Mouse (Mus musculus): ENCODE measurements at regions not wholly inside any gene's neighbourhood (a gene's known extent, or its start where the extent isn't known, plus 50 kb on each side); places are given as distances from the start of the nearest gene placed in this dataset.
"Not testable (repeated sequence)": the region's sequence is repeated elsewhere in the genome, so short reads cannot be mapped to it uniquely, and the experiment has no call there.

DNA sequence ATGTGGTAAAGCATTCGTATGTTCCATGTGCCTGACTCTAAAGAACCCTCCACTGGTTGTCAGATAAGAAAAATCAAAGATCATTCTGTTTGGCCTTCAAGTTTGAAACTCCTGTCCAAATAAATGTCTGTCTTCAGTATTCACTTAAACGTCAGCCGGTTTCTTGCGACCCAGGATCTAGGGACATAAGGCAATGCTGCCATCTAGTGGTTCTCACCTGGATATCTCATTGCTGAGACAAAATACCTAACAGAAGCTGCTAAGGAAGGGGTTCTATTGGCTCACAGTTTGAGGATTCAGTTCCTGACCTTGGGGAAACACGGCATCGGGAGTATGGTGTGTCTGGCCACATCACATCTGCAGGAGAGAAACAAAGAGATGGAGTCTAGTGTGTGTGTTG lies 139.5 kb upstream of the Intu start:
- WGBS = 52% methylated on average over 6 of the region's 6 CpGs

DNA sequence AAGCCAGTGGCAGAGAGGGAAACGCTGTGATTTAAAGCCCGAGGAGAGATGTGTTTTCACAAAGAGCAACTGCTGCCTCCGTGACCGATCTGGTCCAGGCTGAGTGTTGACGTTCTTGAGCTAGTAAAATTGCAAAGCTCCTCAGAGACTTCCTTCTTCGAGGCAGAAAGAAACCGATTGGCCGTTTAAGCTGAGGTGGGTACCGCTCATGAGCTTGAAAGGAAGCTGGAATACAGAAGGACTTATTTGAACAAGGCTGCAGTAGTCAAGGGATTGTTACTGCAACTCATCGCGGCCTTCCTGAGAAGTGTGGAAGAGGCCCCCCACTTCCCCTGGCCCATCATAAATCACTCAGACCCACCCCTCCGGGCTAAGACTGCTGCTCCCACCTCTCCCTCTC lies 132.9 kb upstream of the Intu start:
- Histone ChIP-seq H3K9me3 (ENCODE audit: control insufficient read depth, low read depth, low read length) (no peaks in the 10 kb centered on the region), H3K27ac (ENCODE audit: low read length) (no peak overlapping the region), H3K27me3 (ENCODE audit: control insufficient read depth, insufficient read depth, low read length) (no peaks in the 10 kb centered on the region), H3K4me3 (ENCODE audit: low read depth, low read length) (no peak overlapping the region), H3K4me2 (replicated peaks; ENCODE audit: low read depth, low read length) (peak overlapping the region; percentile 30), H3K9ac (replicated peaks; ENCODE audit: low read depth, low read length) (no peak overlapping the region), H3K36me3 (ENCODE audit: control insufficient read depth, insufficient read depth, low read length) (no peaks in the 10 kb centered on the region), H3K4me1 (ENCODE audit: control insufficient read depth, insufficient read depth, low read length) (0 out of 2 replicates have a peak, but pooled peaks cover 7% of the 10 kb centered on the region)
- ATAC-seq (ENCODE audit: insufficient number of reproducible peaks, insufficient read depth, low FRiP score, low read depth) = no peak
- WGBS = 35% methylated on average over 12 of the region's 12 CpGs

More for the DNA sequence above, 139.5 kb upstream of the Intu start:
- no peak overlapping the region for H3K27ac ChIP-seq (ENCODE audit: low read length)
- ATAC-seq (ENCODE audit: insufficient number of reproducible peaks, insufficient read depth, low FRiP score, low read depth) = no peak
- H3K4me2 ChIP-seq (replicated peaks; ENCODE audit: low read depth, low read length) = no peak overlapping the region
- no peak overlapping the region for H3K9ac ChIP-seq (replicated peaks; ENCODE audit: low read depth, low read length)
- no peaks in the 10 kb centered on the region for H3K27me3 ChIP-seq (ENCODE audit: control insufficient read depth, insufficient read depth, low read length)
- H3K4me3 ChIP-seq (ENCODE audit: low read depth, low read length) = no peak overlapping the region
- H3K4me1 ChIP-seq (ENCODE audit: control insufficient read depth, insufficient read depth, low read length) = no peaks in the 10 kb centered on the region
- H3K9me3 ChIP-seq (ENCODE audit: control insufficient read depth, low read depth, low read length) = no peaks in the 10 kb centered on the region
- H3K36me3 ChIP-seq (ENCODE audit: control insufficient read depth, insufficient read depth, low read length) = no peaks in the 10 kb centered on the region

DNA sequence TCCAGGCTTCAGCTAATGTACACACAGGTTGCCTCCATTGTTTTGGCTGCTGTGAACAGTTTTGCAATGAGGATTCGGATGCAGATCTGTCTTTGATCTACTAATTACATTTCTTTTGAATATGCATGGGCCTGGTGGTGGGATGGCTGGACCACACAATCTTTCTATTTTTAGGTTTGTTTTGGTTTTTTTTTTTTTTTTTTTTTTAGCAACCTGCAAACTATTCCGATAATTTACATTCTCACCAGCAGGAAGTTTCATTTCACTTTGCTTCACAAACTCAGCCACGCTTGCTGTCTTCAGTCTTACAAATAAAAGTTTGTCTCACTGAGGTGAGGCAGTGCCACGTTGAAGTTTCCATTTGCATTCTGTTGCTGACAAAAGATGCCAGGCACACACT lies 127.7 kb upstream of the Intu start:
- H3K27ac ChIP-seq (ENCODE audit: low read length) = no peak overlapping the region
- no peak overlapping the region for H3K9ac ChIP-seq (replicated peaks; ENCODE audit: low read depth, low read length)
- WGBS = 79% methylated on average over 4 of the region's 4 CpGs
- no peaks in the 10 kb centered on the region for H3K27me3 ChIP-seq (ENCODE audit: control insufficient read depth, insufficient read depth, low read length)
- H3K4me2 ChIP-seq (replicated peaks; ENCODE audit: low read depth, low read length) = no peak overlapping the region
- H3K4me1 ChIP-seq (ENCODE audit: control insufficient read depth, insufficient read depth, low read length) = peaks cover 2% of the 10 kb centered on the region; the same call in 1 of the 2 replicates
- ATAC-seq (ENCODE audit: insufficient number of reproducible peaks, insufficient read depth, low FRiP score, low read depth) = no peak
- no peak overlapping the region for H3K4me3 ChIP-seq (ENCODE audit: low read depth, low read length)
- H3K36me3 ChIP-seq (ENCODE audit: control insufficient read depth, insufficient read depth, low read length) = no peaks in the 10 kb centered on the region
- H3K9me3 ChIP-seq (ENCODE audit: control insufficient read depth, low read depth, low read length) = no peaks in the 10 kb centered on the region

DNA sequence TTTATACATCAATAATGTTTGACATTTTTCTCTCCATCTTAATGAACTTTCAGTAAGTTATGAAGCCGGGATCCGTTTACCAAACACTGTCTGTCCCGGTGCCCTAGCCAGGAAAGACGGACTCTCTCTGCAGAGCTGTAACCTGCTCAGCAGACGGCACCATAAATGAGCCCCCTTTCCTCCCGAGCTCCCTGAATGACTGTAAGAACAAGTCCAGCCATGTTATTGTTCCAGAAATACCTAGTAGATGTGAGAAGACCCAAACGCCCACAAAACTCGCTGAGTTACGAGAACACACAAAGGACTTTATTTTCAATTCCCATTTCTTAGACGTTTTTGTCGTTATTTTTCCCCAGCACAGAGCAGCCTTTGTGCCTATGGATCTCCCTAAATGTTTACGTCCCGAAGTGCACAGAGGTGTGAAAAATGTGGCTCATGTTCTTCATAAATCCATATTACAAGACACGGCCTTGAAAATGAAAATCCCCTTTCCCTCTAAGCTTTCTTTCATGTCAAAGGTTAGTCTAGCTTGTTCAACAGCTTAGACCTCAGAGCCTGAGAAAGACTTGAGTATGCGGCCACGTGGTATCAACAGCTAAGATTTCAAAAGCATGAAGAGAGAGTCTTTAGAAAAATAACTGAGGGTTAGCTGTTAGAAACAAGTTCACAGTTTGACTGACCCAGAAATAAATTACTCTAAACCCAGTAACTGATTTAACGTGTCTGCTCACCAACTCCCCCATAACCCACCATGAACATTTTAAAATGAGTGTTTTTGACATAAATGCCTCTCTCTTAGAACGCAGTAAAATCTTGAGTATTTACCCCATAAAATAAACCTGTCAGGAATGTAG lies 125.8 kb upstream of the Intu start:
- H3K9ac ChIP-seq (replicated peaks; ENCODE audit: low read depth, low read length) = no peak overlapping the region
- 40% methylated on average over 18 of the region's 18 CpGs for WGBS

DNA sequence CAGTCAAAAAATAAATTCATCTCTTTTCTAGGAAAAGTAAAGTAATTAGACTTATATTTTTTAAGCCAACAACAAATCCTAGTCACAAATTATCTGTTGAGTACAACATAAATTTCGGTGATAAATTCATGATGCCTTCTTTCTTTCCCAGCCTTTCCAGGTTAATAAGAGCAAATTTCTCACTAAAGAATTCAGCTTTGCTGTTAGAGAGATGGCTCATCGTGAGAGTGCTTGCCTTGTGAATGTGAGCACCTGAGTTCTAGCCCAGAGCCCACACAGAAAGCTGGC lies 125.2 kb upstream of the Intu start:
- Histone ChIP-seq H3K4me2 (replicated peaks; ENCODE audit: low read depth, low read length) (no peak overlapping the region), H3K27ac (ENCODE audit: low read length) (no peak overlapping the region), H3K9me3 (ENCODE audit: control insufficient read depth, low read depth, low read length) (no peaks in the 10 kb centered on the region), H3K4me1 (ENCODE audit: control insufficient read depth, insufficient read depth, low read length) (peaks cover 3% of the 10 kb centered on the region; the same call in 1 of the 2 replicates), H3K36me3 (ENCODE audit: control insufficient read depth, insufficient read depth, low read length) (no peaks in the 10 kb centered on the region), H3K27me3 (ENCODE audit: control insufficient read depth, insufficient read depth, low read length) (no peaks in the 10 kb centered on the region), H3K4me3 (ENCODE audit: low read depth, low read length) (no peak overlapping the region), H3K9ac (replicated peaks; ENCODE audit: low read depth, low read length) (no peak overlapping the region)
- 54% methylated on average over 2 of the region's 2 CpGs for WGBS
- no peak for ATAC-seq (ENCODE audit: insufficient number of reproducible peaks, insufficient read depth, low FRiP score, low read depth)

More for the DNA sequence above, 125.8 kb upstream of the Intu start:
- ATAC-seq (ENCODE audit: insufficient number of reproducible peaks, insufficient read depth, low FRiP score, low read depth) = no peak
- no peaks in the 10 kb centered on the region for H3K27me3 ChIP-seq (ENCODE audit: control insufficient read depth, insufficient read depth, low read length)
- H3K9me3 ChIP-seq (ENCODE audit: control insufficient read depth, low read depth, low read length) = no peaks in the 10 kb centered on the region
- peaks cover 3% of the 10 kb centered on the region; the same call in 1 of the 2 replicates for H3K4me1 ChIP-seq (ENCODE audit: control insufficient read depth, insufficient read depth, low read length)
- no peaks in the 10 kb centered on the region for H3K36me3 ChIP-seq (ENCODE audit: control insufficient read depth, insufficient read depth, low read length)
- no peak overlapping the region for H3K27ac ChIP-seq (ENCODE audit: low read length)
- no peak overlapping the region for H3K4me3 ChIP-seq (ENCODE audit: low read depth, low read length)
- H3K4me2 ChIP-seq (replicated peaks; ENCODE audit: low read depth, low read length) = no peak overlapping the region

GRCm38 (mm10) chr3:40408921-40409488 lies 122.1 kb upstream of the Intu start:
- Histone ChIP-seq H3K27ac (ENCODE audit: low read length) (no peak overlapping the region), H3K4me2 (replicated peaks; ENCODE audit: low read depth, low read length) (no peak overlapping the region), H3K36me3 (ENCODE audit: control insufficient read depth, insufficient read depth, low read length) (no peaks in the 10 kb centered on the region), H3K9me3 (ENCODE audit: control insufficient read depth, low read depth, low read length) (no peaks in the 10 kb centered on the region), H3K9ac (replicated peaks; ENCODE audit: low read depth, low read length) (no peak overlapping the region), H3K27me3 (ENCODE audit: control insufficient read depth, insufficient read depth, low read length) (no peaks in the 10 kb centered on the region), H3K4me1 (ENCODE audit: control insufficient read depth, insufficient read depth, low read length) (peaks cover 3% of the 10 kb centered on the region; the same call in 1 of the 2 replicates), H3K4me3 (ENCODE audit: low read depth, low read length) (no peak overlapping the region)
- ATAC-seq (ENCODE audit: insufficient number of reproducible peaks, insufficient read depth, low FRiP score, low read depth) = no peak
- 34% methylated on average over 5 of the region's 5 CpGs for WGBS

- no peak for ATAC-seq (ENCODE audit: insufficient number of reproducible peaks, insufficient read depth, low FRiP score, low read depth)
Measured at GRCm38 (mm10) chr3:40410749-40411310, 120.3 kb upstream of the Intu start.

DNA sequence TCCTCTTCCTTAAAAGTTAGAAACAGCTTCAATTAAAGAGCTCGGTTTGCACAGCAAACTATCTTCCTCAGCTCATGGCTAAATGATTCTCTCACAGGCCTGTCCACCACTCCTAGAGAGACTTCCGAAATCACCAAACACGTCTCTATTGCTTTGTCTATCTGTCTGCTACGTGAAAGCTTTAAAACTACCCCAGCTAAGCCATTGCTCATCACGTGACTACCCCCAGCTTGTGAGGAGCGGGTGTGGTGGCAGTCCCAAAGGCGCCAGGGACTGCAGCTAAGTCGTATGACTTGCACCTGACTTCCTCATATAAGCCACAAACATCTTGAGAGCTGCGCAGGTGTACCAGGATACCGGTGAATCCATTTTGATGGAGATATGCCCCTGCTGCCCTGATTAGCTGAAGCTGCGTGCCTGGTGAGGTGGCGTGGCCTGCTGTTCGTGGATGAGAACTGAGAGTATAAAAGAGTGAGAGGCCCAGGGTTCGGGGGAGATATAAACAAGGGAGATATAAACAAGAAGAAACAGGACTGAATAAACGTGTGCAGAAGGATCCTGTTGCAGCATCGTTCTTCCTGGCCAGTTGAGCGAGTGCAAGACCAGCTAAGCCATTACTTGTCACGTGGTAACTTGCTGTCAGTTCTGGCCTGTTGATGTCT lies 105.8 kb upstream of the Intu start:
- not testable (repeated sequence) for ATAC-seq (ENCODE audit: insufficient number of reproducible peaks, insufficient read depth, low FRiP score, low read depth); H3K9ac ChIP-seq (replicated peaks; ENCODE audit: low read depth, low read length); H3K9me3 ChIP-seq (ENCODE audit: control insufficient read depth, low read depth, low read length); H3K27ac ChIP-seq (ENCODE audit: low read length); H3K36me3 ChIP-seq (ENCODE audit: control insufficient read depth, insufficient read depth, low read length); H3K4me3 ChIP-seq (ENCODE audit: low read depth, low read length); H3K27me3 ChIP-seq (ENCODE audit: control insufficient read depth, insufficient read depth, low read length); H3K4me2 ChIP-seq (replicated peaks; ENCODE audit: low read depth, low read length); H3K4me1 ChIP-seq (ENCODE audit: control insufficient read depth, insufficient read depth, low read length)
- WGBS = 45% methylated on average over 16 of the region's 18 CpGs

More at GRCm38 (mm10) chr3:40410749-40411310, 120.3 kb upstream of the Intu start:
- 60% methylated on average over 4 of the region's 4 CpGs for WGBS
- Histone ChIP-seq H3K4me1 (ENCODE audit: control insufficient read depth, insufficient read depth, low read length) (0 out of 2 replicates have a peak, but pooled peaks cover 3% of the 10 kb centered on the region), H3K9ac (replicated peaks; ENCODE audit: low read depth, low read length) (no peak overlapping the region), H3K9me3 (ENCODE audit: control insufficient read depth, low read depth, low read length) (no peaks in the 10 kb centered on the region), H3K27ac (ENCODE audit: low read length) (no peak overlapping the region), H3K4me2 (replicated peaks; ENCODE audit: low read depth, low read length) (no peak overlapping the region), H3K4me3 (ENCODE audit: low read depth, low read length) (no peak overlapping the region), H3K27me3 (ENCODE audit: control insufficient read depth, insufficient read depth, low read length) (no peaks in the 10 kb centered on the region), H3K36me3 (ENCODE audit: control insufficient read depth, insufficient read depth, low read length) (no peaks in the 10 kb centered on the region)
